Mouse (Mus musculus): ENCODE results near the gene Mrps35. TPM values are rescaled to one million over a fixed set of nuclear protein-coding genes. Genes with fewer than 3 reads are reported as not detected.

Gene Mrps35
- polyA plus RNA-seq, 1 experiment from 2014 or later: 89.3 TPM

- no peak overlapping the region for H3K9ac ChIP-seq (ENCODE audit: low read depth, low read length)
- ATAC-seq (ENCODE audit: low read depth) (no peak), DNase-seq (ENCODE audit: low spot score) (no peak)
- 64% methylated on average over 3 of the region's 3 CpGs for WGBS
- no peaks in the 10 kb centered on the region for H3K27me3 ChIP-seq (replicated peaks; ENCODE audit: control insufficient read depth, insufficient read depth, low read length)
- H3K36me3 ChIP-seq (ENCODE audit: control insufficient read depth, insufficient read depth, low read length): peaks cover 44% of the 10 kb centered on the region
- H3K4me1 ChIP-seq (ENCODE audit: control insufficient read depth, insufficient read depth, low read length): peaks cover 7% of the 10 kb centered on the region; the same call in 1 of the 2 replicates
- H3K4me3 ChIP-seq (ENCODE audit: low read depth, low read length): no peak overlapping the region
- no peaks in the 10 kb centered on the region for H3K9me3 ChIP-seq (ENCODE audit: control insufficient read depth, low read length)
- no peak overlapping the region for H3K4me2 ChIP-seq (ENCODE audit: low read depth, low read length)
- H3K27ac ChIP-seq (replicated peaks; ENCODE audit: low read depth, low read length): no peak overlapping the region
Measured at GRCm38 (mm10) chr6:147008148-147008547, 34.4 kb upstream of the Mrps35 start.

GRCm38 (mm10) chr6:147010358-147010757, 32.2 kb upstream of the Mrps35 start:
- ATAC-seq (ENCODE audit: low read depth): no peak
- Histone ChIP-seq H3K36me3 (ENCODE audit: control insufficient read depth, insufficient read depth, low read length) (peaks cover 55% of the 10 kb centered on the region), H3K27ac (replicated peaks; ENCODE audit: low read depth, low read length) (peak overlapping the region; percentile 42; the same call in 1 of the 2 replicates)

GRCm38 (mm10) chr6:147010811-147011520, 31.6 kb upstream of the Mrps35 start:
- 75% methylated on average over 15 of the region's 15 CpGs for WGBS
- no peak overlapping the region for H3K4me2 ChIP-seq (ENCODE audit: low read depth, low read length)
- H3K9ac ChIP-seq (ENCODE audit: low read depth, low read length): no peak overlapping the region
- peaks cover 54% of the 10 kb centered on the region for H3K36me3 ChIP-seq (ENCODE audit: control insufficient read depth, insufficient read depth, low read length)
- DNase-seq (ENCODE audit: low spot score): peak; percentile 57
- no peaks in the 10 kb centered on the region for H3K27me3 ChIP-seq (replicated peaks; ENCODE audit: control insufficient read depth, insufficient read depth, low read length)
- H3K9me3 ChIP-seq (ENCODE audit: control insufficient read depth, low read length): no peaks in the 10 kb centered on the region
- peaks cover 7% of the 10 kb centered on the region; the same call in 1 of the 2 replicates for H3K4me1 ChIP-seq (ENCODE audit: control insufficient read depth, insufficient read depth, low read length)
- H3K4me3 ChIP-seq (ENCODE audit: low read depth, low read length): no peak overlapping the region
- H3K27ac ChIP-seq (replicated peaks; ENCODE audit: low read depth, low read length): peak overlapping the region; percentile 42
- no peak for ATAC-seq (ENCODE audit: low read depth)

More at GRCm38 (mm10) chr6:147010358-147010757, 32.2 kb upstream of the Mrps35 start:
- Histone ChIP-seq H3K4me1 (ENCODE audit: control insufficient read depth, insufficient read depth, low read length) (peaks cover 7% of the 10 kb centered on the region; the same call in 1 of the 2 replicates), H3K27me3 (replicated peaks; ENCODE audit: control insufficient read depth, insufficient read depth, low read length) (no peaks in the 10 kb centered on the region), H3K4me2 (ENCODE audit: low read depth, low read length) (no peak overlapping the region), H3K4me3 (ENCODE audit: low read depth, low read length) (no peak overlapping the region), H3K9me3 (ENCODE audit: control insufficient read depth, low read length) (no peaks in the 10 kb centered on the region), H3K9ac (ENCODE audit: low read depth, low read length) (no peak overlapping the region)
- WGBS: 65% methylated on average over 6 of the region's 6 CpGs
- peak; percentile 29 for DNase-seq (ENCODE audit: low spot score)

- H3K9me3 ChIP-seq (ENCODE audit: control insufficient read depth, low read length): no peaks in the 10 kb centered on the region
- no peak overlapping the region for H3K4me2 ChIP-seq (ENCODE audit: low read depth, low read length)
- no peaks in the 10 kb centered on the region for H3K27me3 ChIP-seq (replicated peaks; ENCODE audit: control insufficient read depth, insufficient read depth, low read length)
- ATAC-seq (ENCODE audit: low read depth) (no peak), DNase-seq (ENCODE audit: low spot score) (no peak)
- peaks cover 7% of the 10 kb centered on the region; the same call in 1 of the 2 replicates for H3K4me1 ChIP-seq (ENCODE audit: control insufficient read depth, insufficient read depth, low read length)
- H3K4me3 ChIP-seq (ENCODE audit: low read depth, low read length): no peak overlapping the region
- H3K27ac ChIP-seq (replicated peaks; ENCODE audit: low read depth, low read length): peak overlapping the region; percentile 42
- peaks cover 56% of the 10 kb centered on the region for H3K36me3 ChIP-seq (ENCODE audit: control insufficient read depth, insufficient read depth, low read length)
- 59% methylated on average over 6 of the region's 6 CpGs for WGBS
- no peak overlapping the region for H3K9ac ChIP-seq (ENCODE audit: low read depth, low read length)
Measured at GRCm38 (mm10) chr6:147011555-147011954, 31.0 kb upstream of the Mrps35 start.

- ATAC-seq (ENCODE audit: low read depth) (no peak), DNase-seq (ENCODE audit: low spot score) (peak; percentile 33)
- Histone ChIP-seq H3K27ac (replicated peaks; ENCODE audit: low read depth, low read length) (peak overlapping the region; percentile 42; the same call in 1 of the 2 replicates), H3K36me3 (ENCODE audit: control insufficient read depth, insufficient read depth, low read length) (peaks cover 59% of the 10 kb centered on the region), H3K4me3 (ENCODE audit: low read depth, low read length) (no peak overlapping the region), H3K4me2 (ENCODE audit: low read depth, low read length) (no peak overlapping the region), H3K9me3 (ENCODE audit: control insufficient read depth, low read length) (no peaks in the 10 kb centered on the region), H3K27me3 (replicated peaks; ENCODE audit: control insufficient read depth, insufficient read depth, low read length) (no peaks in the 10 kb centered on the region), H3K9ac (ENCODE audit: low read depth, low read length) (no peak overlapping the region), H3K4me1 (ENCODE audit: control insufficient read depth, insufficient read depth, low read length) (peaks cover 7% of the 10 kb centered on the region; the same call in 1 of the 2 replicates)
- WGBS: 53% methylated on average over 6 of the region's 6 CpGs
Measured at GRCm38 (mm10) chr6:147011977-147012376, 30.6 kb upstream of the Mrps35 start.

- H3K27me3 ChIP-seq (replicated peaks; ENCODE audit: control insufficient read depth, insufficient read depth, low read length): no peaks in the 10 kb centered on the region
- no peaks in the 10 kb centered on the region for H3K9me3 ChIP-seq (ENCODE audit: control insufficient read depth, low read length)
- peaks cover 7% of the 10 kb centered on the region; the same call in 1 of the 2 replicates for H3K4me1 ChIP-seq (ENCODE audit: control insufficient read depth, insufficient read depth, low read length)
- 76% methylated on average over 1 of the region's 1 CpGs for WGBS
- no peak overlapping the region for H3K9ac ChIP-seq (ENCODE audit: low read depth, low read length)
- no peak for DNase-seq (ENCODE audit: low spot score)
- H3K36me3 ChIP-seq (ENCODE audit: control insufficient read depth, insufficient read depth, low read length): peaks cover 62% of the 10 kb centered on the region
- H3K27ac ChIP-seq (replicated peaks; ENCODE audit: low read depth, low read length): no peak overlapping the region
- no peak overlapping the region for H3K4me3 ChIP-seq (ENCODE audit: low read depth, low read length)
- H3K4me2 ChIP-seq (ENCODE audit: low read depth, low read length): no peak overlapping the region
- no peak for ATAC-seq (ENCODE audit: low read depth)
Measured at GRCm38 (mm10) chr6:147013546-147013945, 29.0 kb upstream of the Mrps35 start.

GRCm38 (mm10) chr6:147017906-147018305, 24.7 kb upstream of the Mrps35 start:
- H3K27me3 ChIP-seq (replicated peaks; ENCODE audit: control insufficient read depth, insufficient read depth, low read length): no peaks in the 10 kb centered on the region
- 96% methylated on average over 4 of the region's 4 CpGs for WGBS
- H3K4me1 ChIP-seq (ENCODE audit: control insufficient read depth, insufficient read depth, low read length): no peaks in the 10 kb centered on the region
- no peak overlapping the region for H3K27ac ChIP-seq (replicated peaks; ENCODE audit: low read depth, low read length)
- H3K9ac ChIP-seq (ENCODE audit: low read depth, low read length): no peak overlapping the region
- H3K4me3 ChIP-seq (ENCODE audit: low read depth, low read length): no peak overlapping the region
- no peaks in the 10 kb centered on the region for H3K9me3 ChIP-seq (ENCODE audit: control insufficient read depth, low read length)
- H3K36me3 ChIP-seq (ENCODE audit: control insufficient read depth, insufficient read depth, low read length): peaks cover 64% of the 10 kb centered on the region
- DNase-seq (ENCODE audit: low spot score) (no peak), ATAC-seq (ENCODE audit: low read depth) (no peak)
- H3K4me2 ChIP-seq (ENCODE audit: low read depth, low read length): no peak overlapping the region

GRCm38 (mm10) chr6:147018364-147018763, 24.2 kb upstream of the Mrps35 start:
- Histone ChIP-seq H3K27me3 (replicated peaks; ENCODE audit: control insufficient read depth, insufficient read depth, low read length) (no peaks in the 10 kb centered on the region), H3K27ac (replicated peaks; ENCODE audit: low read depth, low read length) (no peak overlapping the region), H3K36me3 (ENCODE audit: control insufficient read depth, insufficient read depth, low read length) (peaks cover 69% of the 10 kb centered on the region), H3K4me3 (ENCODE audit: low read depth, low read length) (no peak overlapping the region), H3K4me2 (ENCODE audit: low read depth, low read length) (no peak overlapping the region), H3K9me3 (ENCODE audit: control insufficient read depth, low read length) (no peaks in the 10 kb centered on the region), H3K4me1 (ENCODE audit: control insufficient read depth, insufficient read depth, low read length) (no peaks in the 10 kb centered on the region), H3K9ac (ENCODE audit: low read depth, low read length) (no peak overlapping the region)
- no peak for ATAC-seq (ENCODE audit: low read depth)
- WGBS: 93% methylated on average over 5 of the region's 5 CpGs
- no peak for DNase-seq (ENCODE audit: low spot score)

- ATAC-seq (ENCODE audit: low read depth) (no peak), DNase-seq (ENCODE audit: low spot score) (no peak)
- 91% methylated on average over 5 of the region's 5 CpGs for WGBS
- no peaks in the 10 kb centered on the region for H3K27me3 ChIP-seq (replicated peaks; ENCODE audit: control insufficient read depth, insufficient read depth, low read length)
- H3K36me3 ChIP-seq (ENCODE audit: control insufficient read depth, insufficient read depth, low read length): peaks cover 62% of the 10 kb centered on the region
- H3K4me1 ChIP-seq (ENCODE audit: control insufficient read depth, insufficient read depth, low read length): no peaks in the 10 kb centered on the region
- H3K4me3 ChIP-seq (ENCODE audit: low read depth, low read length): no peak overlapping the region
- no peak overlapping the region for H3K27ac ChIP-seq (replicated peaks; ENCODE audit: low read depth, low read length)
- H3K4me2 ChIP-seq (ENCODE audit: low read depth, low read length): no peak overlapping the region
- no peak overlapping the region for H3K9ac ChIP-seq (ENCODE audit: low read depth, low read length)
- H3K9me3 ChIP-seq (ENCODE audit: control insufficient read depth, low read length): no peaks in the 10 kb centered on the region
Measured at GRCm38 (mm10) chr6:147021181-147021580, 21.4 kb upstream of the Mrps35 start.
